ENCODE assay signal across 8 mouse cellular contexts in genomic region chr9:58249592-58250192, GRCm38 (mm10). TPM values are rescaled to one million over a fixed set of nuclear protein-coding genes. Genes with fewer than 3 reads are reported as not detected.
A peak's percentile ranks its signal among the peaks of the same experiment; 100 is the strongest.
DNase-seq lines count a peak whose midpoint lies in the region; ATAC-seq and TF ChIP-seq lines count a peak whose summit lies in the region.

Gene Pml, minus strand, starts transcription at chr9:58249786.

- no peaks in the 10 kb centered on the region for H3K9me3 ChIP-seq in MEL (replicated peaks; ENCODE audit: insufficient read depth, low read length)
- H3K9me3 ChIP-seq in hindbrain, embryonic 11.5 days (ENCODE audit: control insufficient read depth, low read length), result no peaks in the 10 kb centered on the region

- TF ChIP-seq EP300 in MEL (IDR thresholded peaks at IDR 0.05; ENCODE audit: low read depth in 1 of 2, low read length in 2 of 2), result no peak

- peak within 1 kb of the TSS; percentile 73 for H3K9ac ChIP-seq in MEL (ENCODE audit: control insufficient read depth, low read depth, low read length, poor library complexity, severe bottlenecking)
- H3K9ac ChIP-seq in hindbrain, embryonic 11.5 days (ENCODE audit: low read depth, low read length), result peak within 1 kb of the TSS; percentile 60

- ATAC-seq in hindbrain, embryonic 11.5 days (ENCODE audit: low FRiP score), result no peak

- DNase-seq in MEL (ENCODE audit: low read depth, low spot score), result peak; percentile 91
- DNase-seq in cerebellum, adult 18-20 months, result peak; percentile 66 to 75
- peak; percentile 40 for DNase-seq in forelimb bud, embryonic 11.5 days (ENCODE audit: low read depth, low spot score)
- DNase-seq in hindbrain, embryonic 11.5 days (ENCODE audit: low spot score), result peak; percentile 65
- peak; percentile 48 for DNase-seq in layer of hippocampus, adult 9-11 months
- DNase-seq in lung, postnatal 14 days, result peak; percentile 79
- DNase-seq in retina, embryonic 14.5 days (ENCODE audit: low spot score), result peak; percentile 44
- DNase-seq in thymus, postnatal 4 days, result peak; percentile 81

- peak within 1 kb of the TSS; percentile 59 to 81 for H3K4me3 ChIP-seq in MEL (ENCODE audit: control insufficient read depth in 1 of 2, insufficient read depth in 1 of 2, low read depth in 2 of 2, low read length in 2 of 2)
- H3K4me3 ChIP-seq in hindbrain, embryonic 11.5 days (ENCODE audit: low read depth, low read length), result peak within 1 kb of the TSS; percentile 32

- peak in 1 of 3 experiments; percentile 21; a peak in 1 of 6 replicates for TF ChIP-seq CTCF in MEL (IDR thresholded peaks at IDR 0.05 in 2 of 3, conservative IDR thresholded peaks at IDR 0.05 in 1 of 3; ENCODE audit: control insufficient read depth in 1 of 3, insufficient read depth in 1 of 3, low read depth in 2 of 3, low read length in 3 of 3, poor library complexity in 1 of 3, severe bottlenecking in 1 of 3)

- peaks cover 4 to 15% of the 10 kb centered on the region in 2 experiments for H3K4me1 ChIP-seq in MEL (ENCODE audit: control insufficient read depth in 1 of 2, insufficient read depth in 2 of 2, low read length in 2 of 2)
- H3K4me1 ChIP-seq in hindbrain, embryonic 11.5 days (replicated peaks; ENCODE audit: control insufficient read depth, insufficient read depth, low read length), result peaks cover 3% of the 10 kb centered on the region; the same call in 1 of the 2 replicates

- TF ChIP-seq POLR2A in MEL (IDR thresholded peaks at IDR 0.05; ENCODE audit: control insufficient read depth in 1 of 2, insufficient read depth in 1 of 2, low read depth in 1 of 2, low read length in 2 of 2, poor library complexity in 1 of 2), result peak; percentile 72 to 89

- under 1% methylated on average over 16 of the region's 16 CpGs for WGBS in hindbrain, embryonic 11.5 days

- peaks cover 27% of the 10 kb centered on the region for H3K79me2 ChIP-seq in MEL (ENCODE audit: control insufficient read depth, insufficient read depth, low read length, poor library complexity)

- H3K36me3 ChIP-seq in MEL (ENCODE audit: control insufficient read depth in 1 of 2, insufficient read depth in 2 of 2, low read length in 2 of 2), result peaks cover 0 to 20% of the 10 kb centered on the region in 2 experiments; a peak in 2 of 4 replicates
- H3K36me3 ChIP-seq in hindbrain, embryonic 11.5 days (ENCODE audit: control insufficient read depth, insufficient read depth, low read length), result no peaks in the 10 kb centered on the region

- no peak for TF ChIP-seq RAD21 in MEL (IDR thresholded peaks at IDR 0.05; ENCODE audit: low read depth, low read length)

- H3K27me3 ChIP-seq in MEL (ENCODE audit: control insufficient read depth in 1 of 2, insufficient read depth in 2 of 2, low read length in 2 of 2), result no peaks in the 10 kb centered on the region
- no peaks in the 10 kb centered on the region for H3K27me3 ChIP-seq in hindbrain, embryonic 11.5 days (ENCODE audit: control insufficient read depth, insufficient read depth, low read length)

- peak within 1 kb of the TSS; percentile 40 for H3K4me2 ChIP-seq in hindbrain, embryonic 11.5 days (replicated peaks; ENCODE audit: low read depth, low read length)

- peak within 1 kb of the TSS; percentile 82 for H3K27ac ChIP-seq in MEL (ENCODE audit: control insufficient read depth, low read depth, low read length)
- H3K27ac ChIP-seq in hindbrain, embryonic 11.5 days (ENCODE audit: low read depth, low read length), result no peak within 1 kb of the TSS

TF ChIP-seq in MEL, 35 proteins besides CTCF, POLR2A, EP300 and RAD21:
- TF ChIP-seq CHD1 (IDR thresholded peaks at IDR 0.05; ENCODE audit: low read depth, low read length) (0 out of 2 replicates have a peak, but pooled peaks have one; percentile 18), SIN3A (IDR thresholded peaks at IDR 0.05; ENCODE audit: low read length) (peak; percentile 70; the same call in 1 of the 2 replicates), ZMIZ1 (IDR thresholded peaks at IDR 0.05; ENCODE audit: low read depth, low read length) (peak; percentile 72), BHLHE40 (IDR thresholded peaks at IDR 0.05; ENCODE audit: borderline replicate concordance, low read depth, low read length) (no peak), MXI1 (IDR thresholded peaks at IDR 0.05; ENCODE audit: low read depth, low read length) (peak; percentile 31; the same call in 1 of the 2 replicates), ETS1 (IDR thresholded peaks at IDR 0.05; ENCODE audit: low read depth, low read length) (0 out of 2 replicates have a peak, but pooled peaks have one; percentile 14), TAL1 (IDR thresholded peaks at IDR 0.05; ENCODE audit: low read length) (no peak), RCOR1 (IDR thresholded peaks at IDR 0.05; ENCODE audit: low read depth, low read length) (no peak), TBP (IDR thresholded peaks at IDR 0.05; ENCODE audit: low read depth, low read length) (peak; percentile 81; the same call in 1 of the 2 replicates), POLR2AphosphoS2 (IDR thresholded peaks at IDR 0.05; ENCODE audit: low read length) (peak; percentile 89), SMC3 (IDR thresholded peaks at IDR 0.05; ENCODE audit: low read depth, low read length) (0 out of 2 replicates have a peak, but pooled peaks have one; percentile 6), NELFE (IDR thresholded peaks at IDR 0.05; ENCODE audit: low read depth, low read length) (peak; percentile 81), TCF12 (IDR thresholded peaks at IDR 0.05; ENCODE audit: low read depth, low read length) (peak; percentile 64; the same call in 1 of the 2 replicates), E2F4 (IDR thresholded peaks at IDR 0.05; ENCODE audit: borderline replicate concordance, low read depth, low read length) (peak; percentile 98)

RNA-seq across cellular contexts. Expression of gene Pml, which starts in this region (rescaled TPM):
- total RNA-seq in MEL (2012; rRNA removed), result 19.3 and 25.2 TPM in 2 replicates
- 10 to 100 TPM in 1 of 2 experiments, not detected in 1; 56.6 TPM for polyA plus RNA-seq in MEL (2012; ENCODE audit: insufficient read depth in 1 of 2, insufficient read length in 2 of 2, low read depth in 1 of 2, low replicate concordance in 2 of 2, missing spikeins in 1 of 2)
- 6.4 and 8.3 TPM in 2 replicates for polyA plus RNA-seq in hindbrain, embryonic 11.5 days (2014; fragmentation: Nextera tagmentation; extraction: Ambion mirVana)

Comparison
In these comparisons a context has a peak if more than half of its experiments do, and no peak if none do; other contexts are left out.
1. DNase-seq: peak in every context shown above with its lines; median percentile 91 in MEL; 81 in thymus, postnatal 4 days; 79 in lung, postnatal 14 days; 70 in cerebellum, adult 18-20 months; 65 in hindbrain, embryonic 11.5 days; 48 in layer of hippocampus, adult 9-11 months; 44 in retina, embryonic 14.5 days; 40 in forelimb bud, embryonic 11.5 days.